Mouse (Mus musculus): Measurements from ENCODE around the gene Cib1.

The Cib1 gene

GRCm38 (mm10) chr7:80231971-80232488 lies 583 bp downstream of the Cib1 start:
- no peak for DNase-seq

GRCm38 (mm10) chr7:80230196-80230595 lies 2.4 kb downstream of the Cib1 start:
- DNase-seq = no peak

DNA sequence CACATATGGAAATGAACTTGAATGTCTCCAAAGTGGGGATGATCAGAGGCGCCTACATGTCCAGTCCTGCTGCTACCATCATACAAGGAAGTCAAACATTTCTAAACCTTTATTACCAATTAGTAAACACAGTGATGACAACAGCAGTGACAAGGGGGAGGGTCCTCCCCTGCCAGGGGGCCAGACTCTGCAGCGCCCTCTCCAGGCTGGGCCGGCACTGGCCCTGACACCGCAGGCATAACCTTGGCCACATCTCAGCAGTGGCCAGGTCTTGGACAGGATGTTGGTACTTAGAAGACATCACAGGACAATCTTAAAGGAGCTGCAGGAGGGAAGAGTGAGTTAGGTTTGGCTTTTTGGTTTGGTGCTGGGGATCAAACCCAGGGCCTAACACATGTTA lies 5.5 kb downstream of the Cib1 start:
- DNase-seq = no peak

- no peak for DNase-seq
Observed at GRCm38 (mm10) chr7:80221179-80221750, 11.3 kb downstream of the Cib1 start.

DNA sequence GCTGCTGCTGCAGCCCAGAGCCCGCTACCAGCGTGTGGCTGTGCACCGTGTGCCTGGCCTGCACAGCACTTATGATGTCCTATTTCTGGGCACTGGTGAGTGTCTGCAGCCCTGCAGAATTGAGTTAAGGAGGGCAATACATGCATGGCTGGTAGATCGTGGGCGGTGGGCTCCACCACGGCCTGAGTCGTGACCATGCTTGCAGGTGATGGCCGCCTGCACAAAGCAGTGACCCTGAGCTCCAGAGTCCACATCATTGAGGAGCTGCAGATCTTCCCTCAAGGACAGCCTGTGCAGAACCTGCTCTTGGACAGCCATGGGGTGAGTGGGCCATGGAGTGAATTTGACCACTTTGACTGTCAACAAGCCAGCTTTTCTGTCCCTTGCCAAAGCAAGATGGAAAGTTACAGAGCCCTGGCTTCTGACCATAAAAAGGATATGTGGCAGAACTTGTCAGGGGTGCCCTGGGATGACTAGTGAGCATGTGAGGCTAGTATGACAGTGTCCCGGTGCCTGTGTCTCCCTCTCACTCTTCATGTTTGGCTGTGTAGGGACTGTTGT lies 12.3 kb downstream of the Cib1 start:
- DNase-seq = no peak

DNA sequence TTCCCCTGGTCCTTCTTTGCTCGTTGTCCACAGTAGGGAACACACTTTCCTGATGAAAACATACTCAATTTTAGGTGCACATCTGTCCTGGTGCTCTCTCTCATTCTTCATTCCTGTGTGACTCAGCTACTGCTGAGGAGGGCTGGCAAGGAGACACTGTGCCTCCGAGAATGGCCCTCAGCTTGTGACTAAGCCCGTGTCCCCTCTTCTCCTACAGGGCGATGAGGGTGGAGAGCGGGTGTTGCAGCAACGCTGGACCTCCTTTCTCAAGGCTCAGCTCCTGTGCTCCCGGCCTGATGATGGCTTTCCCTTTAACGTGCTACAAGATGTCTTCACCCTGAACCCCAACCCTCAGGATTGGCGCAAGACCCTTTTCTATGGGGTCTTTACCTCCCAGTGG lies 13.9 kb downstream of the Cib1 start:
- no peak for DNase-seq

DNA sequence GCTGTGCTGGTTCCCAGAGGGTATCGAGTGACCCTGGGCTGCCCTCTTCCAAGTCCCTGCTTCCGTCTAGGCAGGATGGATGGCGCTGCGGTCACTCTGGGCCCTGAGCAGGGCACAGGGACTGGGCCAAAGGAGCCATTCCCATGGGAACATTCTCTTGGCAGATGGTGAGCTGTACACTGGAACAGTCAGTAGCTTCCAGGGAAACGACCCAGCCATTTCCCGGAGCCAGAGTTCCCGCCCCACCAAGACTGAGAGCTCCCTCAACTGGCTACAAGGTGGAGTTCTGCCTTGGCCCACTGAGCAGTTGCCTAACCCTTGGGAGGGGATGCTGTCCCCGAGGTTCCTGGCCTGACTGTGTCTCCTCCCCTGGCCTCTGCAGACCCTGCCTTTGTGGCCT lies 16.0 kb downstream of the Cib1 start:
- no peak for DNase-seq

DNA sequence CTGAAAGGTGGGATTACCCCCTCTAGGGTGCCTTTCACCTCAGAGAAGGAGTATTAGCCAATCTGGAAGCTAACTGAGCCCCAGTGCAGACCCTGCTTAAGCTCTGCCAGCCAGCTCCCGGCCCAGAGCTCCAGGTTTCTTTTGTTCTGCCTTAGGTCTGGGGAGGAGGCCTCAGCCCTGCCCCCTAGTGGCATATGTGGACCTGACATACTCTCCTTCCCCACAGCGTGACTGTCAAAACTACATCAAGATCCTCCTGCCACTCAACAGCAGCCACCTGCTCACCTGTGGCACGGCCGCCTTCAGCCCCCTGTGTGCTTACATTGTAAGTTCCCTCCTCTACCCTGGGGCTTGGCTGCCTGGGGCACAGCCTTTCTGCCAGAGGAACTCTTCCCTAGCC lies 17.2 kb downstream of the Cib1 start:
- peak; percentile 89 for DNase-seq

DNA sequence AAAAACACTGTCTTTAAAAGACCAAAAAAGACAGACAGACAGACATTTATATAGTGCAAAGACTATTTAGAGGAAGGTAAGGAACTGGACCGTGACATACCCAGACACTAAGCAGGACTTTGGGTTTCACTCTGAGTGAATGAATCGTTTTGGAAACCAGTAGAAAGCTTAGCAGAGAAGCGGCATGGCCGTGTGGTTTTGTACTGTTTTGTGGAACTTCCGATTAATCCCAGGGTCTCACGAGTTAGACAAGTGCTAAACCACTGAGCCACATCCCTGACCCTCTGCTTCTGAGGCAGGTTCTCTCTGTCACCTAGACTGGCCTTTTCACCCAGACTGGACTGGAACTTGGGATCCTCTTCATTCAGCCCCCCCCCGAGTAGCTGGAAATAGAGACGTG lies 18.2 kb downstream of the Cib1 start:
- DNase-seq = no peak

GRCm38 (mm10) chr7:80213604-80214003 lies 19.0 kb downstream of the Cib1 start:
- no peak for DNase-seq

GRCm38 (mm10) chr7:80210982-80211381 lies 21.6 kb downstream of the Cib1 start:
- no peak for DNase-seq

- peak; percentile 78 for DNase-seq
Observed at GRCm38 (mm10) chr7:80209669-80210068, 22.9 kb downstream of the Cib1 start.

DNA sequence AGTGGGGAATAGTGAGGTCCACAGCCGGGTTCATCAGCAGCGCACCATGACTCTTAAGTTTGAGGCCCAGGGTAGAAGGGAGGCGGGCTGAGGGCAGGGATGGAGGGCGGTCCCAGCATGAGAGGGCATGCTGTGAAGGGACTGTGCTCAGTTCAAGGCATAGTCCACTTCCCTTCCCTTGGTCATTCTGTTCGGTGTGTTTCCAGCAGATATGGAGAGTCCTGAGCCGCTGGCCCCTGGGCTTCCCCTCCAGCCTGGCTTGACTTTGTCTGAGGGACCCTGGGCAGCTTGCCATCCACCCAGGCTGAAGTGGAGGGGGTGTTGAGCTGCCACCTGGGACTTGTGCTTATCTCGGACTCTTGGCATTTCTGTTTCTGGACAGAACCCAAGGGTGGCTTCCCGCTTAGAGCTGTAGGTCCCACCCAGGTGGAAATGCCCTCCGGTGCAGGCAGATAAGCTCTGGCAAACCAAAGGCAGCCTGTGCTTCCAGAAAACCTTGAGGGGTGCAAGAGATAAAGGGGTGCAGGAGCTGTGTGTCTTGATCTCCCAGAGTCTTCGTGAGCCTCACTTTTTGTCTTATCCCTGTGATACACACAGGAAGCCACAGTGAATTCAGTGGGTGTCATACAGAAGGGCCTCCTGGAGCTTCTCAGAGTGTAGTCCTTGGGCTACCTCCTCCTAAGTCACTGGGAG lies 23.7 kb downstream of the Cib1 start:
- no peak for DNase-seq

GRCm38 (mm10) chr7:80208026-80208642 lies 24.5 kb downstream of the Cib1 start:
- DNase-seq = no peak

DNA sequence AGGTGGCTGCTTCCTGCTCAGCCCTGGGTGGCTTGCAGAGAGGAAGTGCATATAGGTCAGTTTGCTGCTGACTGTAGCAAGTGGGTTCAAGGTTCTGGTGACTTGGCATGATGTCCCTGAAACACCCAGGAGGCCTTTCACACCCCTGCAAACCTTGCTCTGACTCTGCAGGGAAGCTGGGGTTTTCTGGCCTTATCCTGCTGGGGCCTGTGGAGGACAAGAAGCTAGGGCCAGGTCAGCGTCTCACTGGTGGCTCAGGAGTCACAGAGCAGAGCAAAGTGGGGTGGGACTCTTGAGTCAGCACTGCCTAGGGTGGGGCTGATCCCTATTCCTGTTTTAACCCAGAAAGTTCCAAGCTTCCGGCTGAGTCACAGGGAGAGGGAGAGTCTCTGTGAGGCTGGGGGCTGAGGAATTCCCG lies 25.3 kb downstream of the Cib1 start:
- DNase-seq = peak; percentile 46

GRCm38 (mm10) chr7:80205705-80206589 lies 26.7 kb downstream of the Cib1 start:
- no peak for DNase-seq

- peak; percentile 62 for DNase-seq
Observed at GRCm38 (mm10) chr7:80204961-80205360, 27.7 kb downstream of the Cib1 start.

- DNase-seq = peak; percentile 39
Observed at GRCm38 (mm10) chr7:80204362-80204761, 28.3 kb downstream of the Cib1 start.

- no peak for DNase-seq
Observed at GRCm38 (mm10) chr7:80203638-80204096, 28.9 kb downstream of the Cib1 start.

DNA sequence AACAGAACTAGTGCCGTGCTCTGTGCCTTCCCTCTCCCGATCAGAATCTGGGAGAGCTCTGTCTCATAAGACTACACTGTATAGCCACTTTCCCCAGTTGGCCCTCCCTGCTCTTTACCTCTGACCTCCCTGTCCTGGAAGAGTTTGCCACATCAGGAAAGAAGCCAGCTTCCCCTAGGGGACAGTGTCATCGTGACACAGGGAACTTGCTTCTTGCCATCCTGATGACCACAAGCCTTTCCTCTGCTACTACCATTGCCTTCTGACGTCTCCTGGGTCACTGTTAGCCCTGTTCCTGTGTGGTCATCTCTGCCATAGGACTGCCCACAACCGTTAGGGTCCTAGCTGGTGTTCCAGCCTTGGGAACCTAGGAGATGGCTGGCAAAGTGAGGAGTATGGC lies 29.7 kb downstream of the Cib1 start:
- DNase-seq = no peak

GRCm38 (mm10) chr7:80201888-80202540 lies 30.6 kb downstream of the Cib1 start:
- DNase-seq = no peak

GRCm38 (mm10) chr7:80200963-80201539 lies 31.6 kb downstream of the Cib1 start:
- no peak for DNase-seq

All from thymus, postnatal 14 days (tissue).